Mouse (Mus musculus): ENCODE data around the gene Myoz1.

Gene Myoz1

DNA sequence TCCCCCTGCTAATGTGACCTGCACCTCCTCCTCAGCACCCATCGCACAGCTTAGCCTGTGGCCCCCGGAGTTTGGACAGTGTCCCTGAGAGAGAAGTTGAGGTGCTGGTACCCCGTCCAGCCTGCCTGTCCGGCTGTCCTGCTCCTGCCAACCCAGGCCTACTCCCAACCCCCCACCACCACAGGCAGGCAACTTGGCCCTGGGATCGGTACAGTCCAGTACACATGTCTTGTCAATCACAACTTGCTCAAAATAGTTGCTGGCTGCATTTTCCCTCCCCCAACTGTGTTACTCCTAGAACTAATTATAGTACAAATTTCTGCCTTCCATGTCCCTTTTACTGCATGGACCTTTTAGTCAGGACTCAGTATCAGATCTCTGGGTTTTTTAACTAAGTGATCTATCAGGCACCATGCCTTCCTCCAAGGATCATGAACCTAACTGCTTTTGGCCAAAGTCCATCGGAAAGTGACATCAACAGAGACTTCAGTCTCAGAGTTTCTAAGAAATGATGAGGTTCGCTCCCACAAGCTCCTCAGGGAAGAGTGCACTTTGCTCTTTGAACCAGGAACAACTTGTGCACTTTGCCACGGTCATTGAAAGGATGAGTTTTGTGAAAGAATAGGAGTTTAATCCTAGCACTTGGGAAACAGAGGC, 11.9 kb upstream of the Myoz1 start, which contains the start of gene Synpo2l:
Gene Synpo2l, minus strand, starts transcription at position 201 of the 657 bp plus-strand sequence.
- no peak for DNase-seq

DNA sequence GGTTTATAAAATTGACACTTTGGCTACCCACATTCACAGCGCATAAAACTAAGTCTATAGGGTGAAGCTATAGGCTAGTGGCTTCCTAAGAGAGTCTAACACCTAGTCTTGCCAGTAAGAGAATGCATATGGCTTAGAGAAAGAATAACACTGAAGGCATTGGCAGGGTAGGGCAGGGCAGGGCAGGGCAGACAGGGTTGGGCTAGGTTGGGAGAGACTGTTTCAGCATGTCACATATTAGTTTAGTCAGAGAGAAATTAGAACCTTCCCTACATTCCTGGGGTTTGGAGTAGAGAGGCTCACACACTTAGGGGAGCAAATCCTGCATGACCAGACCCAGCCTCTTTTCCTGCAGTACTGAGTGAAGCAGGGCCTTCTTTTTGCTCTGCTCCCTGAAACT, 11.1 kb upstream of the Myoz1 start:
- no peak for DNase-seq

DNA sequence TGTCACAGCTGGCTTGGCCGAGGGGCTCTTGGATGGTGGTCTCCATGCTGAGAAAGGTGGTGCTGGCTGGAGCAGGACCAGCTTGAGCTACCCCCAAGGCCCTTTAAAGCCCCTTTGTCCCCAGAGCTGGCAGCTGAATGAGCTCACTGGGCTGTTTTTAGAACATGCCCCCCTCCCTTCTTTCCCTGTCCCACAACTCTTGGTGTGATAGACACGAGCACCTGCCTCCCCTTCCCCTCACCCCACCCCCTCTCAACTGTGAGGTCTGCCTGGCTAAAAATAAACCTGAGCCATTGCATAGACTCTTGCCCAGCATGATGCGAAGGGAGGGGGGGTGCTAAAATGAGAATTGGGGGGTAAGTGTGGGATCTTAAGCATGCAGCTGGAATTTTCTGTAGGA, 8.1 kb upstream of the Myoz1 start:
- DNase-seq, result no peak

DNA sequence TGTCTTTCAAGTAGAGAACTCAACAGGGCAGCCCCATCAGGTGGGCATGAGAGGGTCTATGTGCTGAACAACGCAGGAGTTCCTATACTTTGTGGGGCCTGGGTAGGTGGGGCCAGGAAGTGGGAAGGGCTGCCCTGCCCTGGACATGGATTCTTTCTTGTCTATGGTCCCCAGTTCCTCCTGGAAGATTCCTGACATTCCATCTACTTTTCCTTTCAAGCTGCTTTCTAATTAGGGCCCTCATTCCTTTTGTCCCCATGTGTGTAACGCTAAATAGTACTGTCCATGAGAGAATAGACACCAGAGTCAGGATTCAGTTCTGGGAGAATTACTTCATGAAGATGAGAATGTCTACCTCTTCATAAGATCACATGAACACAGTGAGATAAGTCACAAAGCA, 7.3 kb upstream of the Myoz1 start:
- DNase-seq, result no peak

DNA sequence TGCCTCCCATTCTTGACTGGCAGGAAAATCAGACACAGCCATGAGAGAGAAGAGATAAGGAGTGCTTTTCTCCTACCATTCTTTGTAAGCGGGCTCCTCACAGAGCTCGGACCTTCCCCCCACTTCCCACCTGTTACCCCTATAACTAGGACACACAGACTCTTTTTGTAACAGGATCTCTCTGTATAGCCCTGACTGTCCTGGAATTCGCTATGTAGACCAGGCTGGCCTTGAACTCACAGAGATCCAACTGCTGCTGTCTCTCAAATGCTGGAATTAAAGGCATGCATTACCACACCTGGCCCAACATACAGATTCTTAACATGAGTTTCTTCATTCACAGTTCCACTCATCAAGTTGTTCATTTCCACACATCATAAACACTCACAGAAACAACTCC, 6.4 kb upstream of the Myoz1 start:
- DNase-seq, result no peak

DNA sequence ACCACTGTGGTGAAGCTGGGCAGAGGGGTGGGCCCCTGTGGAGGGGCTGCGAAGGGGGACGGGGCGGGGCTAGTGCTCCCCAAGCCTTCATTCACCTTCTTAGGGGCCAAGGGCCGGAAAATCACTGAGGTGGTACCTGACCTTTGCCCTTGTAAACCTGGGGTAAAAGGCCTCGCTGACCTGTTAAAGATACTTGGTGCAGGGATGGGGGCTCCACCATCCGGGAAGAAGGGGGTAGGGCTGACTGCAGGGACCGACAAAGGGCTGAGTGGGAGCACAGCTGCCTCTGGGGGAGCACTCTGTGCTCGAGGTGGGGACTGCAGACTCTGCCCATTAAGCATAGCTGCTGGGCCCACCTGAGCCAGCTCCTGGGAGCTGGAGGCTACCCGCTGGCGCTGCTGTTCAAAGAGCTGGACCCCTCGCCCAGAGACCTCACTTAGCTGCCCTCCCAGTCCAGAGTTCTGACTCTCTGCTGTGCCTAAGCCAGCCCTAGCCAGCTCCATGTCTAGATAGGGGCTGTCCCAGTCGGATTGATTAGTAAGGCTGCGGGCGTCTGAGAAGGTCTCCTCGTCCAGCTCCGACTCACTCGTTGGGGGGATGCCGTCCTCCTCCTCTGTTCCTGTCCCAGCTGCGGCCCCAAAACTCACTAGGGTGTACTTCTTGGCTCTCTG, 5.5 kb upstream of the Myoz1 start:
- peak in 1 of 2 experiments; percentile 20 for DNase-seq

DNA sequence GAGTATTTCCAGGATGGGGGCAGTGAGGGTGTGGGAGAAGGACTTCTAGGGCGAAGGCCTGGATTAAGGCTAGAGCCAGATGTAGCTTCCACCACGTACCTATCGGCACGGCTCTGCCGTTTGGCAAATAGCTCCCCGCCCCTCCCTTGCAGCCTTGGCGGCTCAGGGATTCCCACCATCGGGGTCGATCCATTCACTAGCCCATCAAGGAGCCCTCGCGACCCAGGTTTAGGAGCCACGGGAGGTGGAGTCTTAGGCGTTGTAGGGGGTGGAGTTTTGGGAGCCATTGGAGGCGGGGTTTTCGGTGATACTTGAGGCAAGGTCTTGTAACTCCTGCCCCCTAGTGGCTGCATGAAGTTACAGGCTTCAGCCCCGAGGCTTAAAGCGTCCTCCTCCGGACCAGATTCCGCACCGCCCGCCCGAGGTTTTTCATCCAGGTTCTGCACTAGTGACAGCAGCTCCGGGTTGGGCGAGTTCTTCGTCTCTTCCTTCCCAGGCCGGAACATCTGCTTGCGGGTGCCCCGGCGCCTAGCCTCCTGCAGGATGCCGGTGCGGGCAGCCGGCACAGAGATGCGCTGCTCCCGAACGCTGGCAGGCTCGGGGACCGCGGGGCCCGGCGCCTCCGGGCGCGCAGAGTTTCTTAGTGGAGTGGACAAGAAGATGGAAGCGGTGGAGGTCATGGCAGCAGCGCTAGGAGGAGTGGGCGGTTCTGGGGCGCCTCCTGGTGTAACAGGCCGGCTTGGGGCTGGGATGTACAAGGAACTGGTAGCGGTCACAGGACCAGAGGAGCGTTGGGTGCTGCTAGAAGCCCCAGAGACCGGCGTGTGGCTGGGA, 4.7 kb upstream of the Myoz1 start:
- DNase-seq, result peak; percentile 79 to 88

DNA sequence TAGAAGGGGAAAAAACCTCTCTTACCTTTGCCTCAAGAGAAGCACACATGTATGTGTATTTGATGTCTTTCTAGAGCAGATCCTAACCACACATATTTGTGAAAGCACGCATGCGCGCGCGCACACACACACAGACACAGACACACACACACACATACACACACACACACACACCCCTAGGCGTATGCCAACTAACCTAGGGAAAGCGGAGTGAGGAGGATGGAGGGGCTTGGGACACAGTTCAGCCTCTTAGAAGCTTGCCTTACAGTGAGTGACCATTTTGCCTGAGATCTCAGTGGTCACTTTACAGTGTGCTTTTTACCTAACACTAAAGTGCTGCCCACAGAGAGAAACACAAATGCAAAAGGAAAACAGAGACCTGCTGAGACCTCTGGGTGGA, 3.3 kb upstream of the Myoz1 start:
- no peak for DNase-seq

DNA sequence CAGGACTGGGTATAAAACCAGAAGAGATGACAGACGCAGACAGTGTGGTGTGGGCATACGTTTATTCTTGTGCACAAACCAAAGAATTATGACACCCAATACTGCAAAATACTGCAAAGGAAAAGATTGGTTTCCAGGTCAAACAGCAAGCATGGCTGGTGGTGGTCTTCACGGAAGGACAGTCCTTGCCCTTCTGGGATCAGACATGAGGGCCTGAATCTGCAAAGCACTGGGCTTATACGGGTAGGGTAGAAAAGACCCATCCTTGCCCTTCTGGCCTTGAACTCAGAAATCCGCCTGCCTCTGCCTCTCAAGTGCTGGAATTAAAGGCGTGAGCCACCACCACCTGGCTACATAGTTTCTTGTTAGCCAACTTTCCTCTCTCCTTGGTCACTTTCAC, 2.6 kb upstream of the Myoz1 start:
- DNase-seq, result no peak

DNA sequence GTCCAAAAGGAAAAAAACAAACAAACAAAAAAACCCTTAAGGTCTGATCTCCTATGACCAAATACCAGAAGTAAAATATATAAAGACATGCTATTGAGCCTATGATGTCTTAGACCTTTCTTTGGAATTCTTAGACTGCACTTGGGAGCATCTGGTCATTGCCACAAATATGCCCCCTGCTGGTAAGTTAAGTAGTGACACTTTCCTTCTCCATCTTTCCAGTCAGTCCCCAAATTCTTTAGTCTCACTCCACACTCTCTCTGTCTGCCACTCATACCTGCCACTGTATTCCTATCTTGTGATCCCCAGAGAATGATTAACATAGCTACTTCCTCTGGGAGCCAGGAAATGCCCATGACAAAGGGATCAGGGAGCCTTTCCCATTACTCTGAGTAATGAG, 2.0 kb upstream of the Myoz1 start:
- no peak for DNase-seq

DNA sequence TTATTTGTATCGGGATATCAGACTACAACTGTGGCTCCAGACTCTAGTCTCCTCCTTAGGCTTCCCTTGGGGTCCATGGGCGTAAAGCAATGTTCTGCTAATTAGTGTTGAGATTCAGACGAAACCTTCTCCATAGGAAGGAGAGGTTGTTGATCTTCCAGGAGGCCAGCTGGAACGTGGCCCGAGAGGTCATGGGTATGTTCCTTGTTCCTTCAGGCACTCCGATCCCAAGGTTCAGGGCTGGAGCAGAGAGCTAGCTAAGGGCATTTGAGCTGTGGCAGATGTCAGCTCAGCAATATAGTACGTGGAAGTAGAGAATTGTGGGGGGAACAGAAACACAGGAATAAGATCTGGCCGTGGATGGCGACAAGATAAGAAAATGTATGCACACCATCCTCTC, 609 bp downstream of the Myoz1 start:
- no peak for DNase-seq

DNA sequence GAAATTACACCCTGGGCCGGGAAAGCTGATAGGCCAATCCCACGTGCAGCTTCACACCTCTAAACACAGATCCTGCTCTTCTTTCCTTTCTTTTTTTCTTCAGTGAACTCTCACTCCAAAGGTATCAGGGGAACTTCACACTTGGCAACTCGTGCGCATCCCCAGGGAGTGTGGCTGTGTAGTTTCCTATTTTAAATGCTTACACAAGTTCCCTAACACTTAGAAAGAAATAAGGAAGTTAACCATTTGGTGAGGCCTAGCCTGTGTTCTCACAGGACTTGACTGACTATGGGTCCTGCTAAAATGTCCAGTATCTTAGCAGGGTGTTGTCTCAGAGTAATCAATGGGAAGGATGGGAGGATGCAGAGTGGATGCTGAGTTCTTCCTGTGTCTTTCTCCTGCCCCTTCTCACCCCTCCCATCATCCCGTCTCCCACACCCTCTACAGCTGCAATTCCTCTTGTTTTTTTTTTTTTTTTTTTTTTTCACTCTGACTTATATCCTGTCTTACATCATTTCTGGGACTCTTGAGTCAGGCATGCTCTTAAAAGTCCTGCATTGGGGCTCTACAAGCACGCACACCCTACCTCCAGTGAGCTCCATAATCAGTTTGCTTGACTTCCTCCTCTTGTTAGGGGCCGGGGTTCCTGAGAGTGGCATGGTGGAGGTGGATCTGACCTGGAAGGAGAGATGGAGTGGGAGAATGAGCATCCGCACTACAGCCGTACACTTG, 1.5 kb downstream of the Myoz1 start:
- no peak for DNase-seq

DNA sequence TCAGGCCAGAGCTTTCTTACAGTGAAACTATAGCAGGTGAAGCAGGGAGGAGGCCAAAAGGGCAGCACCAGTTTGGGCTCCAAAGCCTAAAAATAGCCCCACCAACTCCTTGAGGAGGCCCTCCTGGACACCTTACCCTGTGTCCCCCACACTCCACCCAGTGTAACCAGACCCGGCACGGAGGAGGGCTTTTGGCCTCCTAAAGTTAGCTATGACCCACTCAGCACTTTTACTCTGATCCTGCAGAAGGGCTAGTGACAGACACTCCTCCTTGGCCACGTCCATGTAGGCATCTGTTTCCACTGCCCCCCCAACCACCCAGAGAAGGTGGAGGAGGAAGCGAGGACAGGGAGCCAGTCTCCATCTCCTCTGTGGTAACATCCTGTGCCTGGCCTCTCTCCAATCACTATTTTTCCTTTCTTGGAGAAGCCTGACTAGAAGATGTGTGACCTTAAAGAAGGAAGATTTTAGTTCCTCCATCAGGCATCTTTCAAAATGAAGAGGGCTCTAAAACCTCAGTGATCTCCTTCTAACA, 4.6 kb downstream of the Myoz1 start:
- no peak for DNase-seq

DNA sequence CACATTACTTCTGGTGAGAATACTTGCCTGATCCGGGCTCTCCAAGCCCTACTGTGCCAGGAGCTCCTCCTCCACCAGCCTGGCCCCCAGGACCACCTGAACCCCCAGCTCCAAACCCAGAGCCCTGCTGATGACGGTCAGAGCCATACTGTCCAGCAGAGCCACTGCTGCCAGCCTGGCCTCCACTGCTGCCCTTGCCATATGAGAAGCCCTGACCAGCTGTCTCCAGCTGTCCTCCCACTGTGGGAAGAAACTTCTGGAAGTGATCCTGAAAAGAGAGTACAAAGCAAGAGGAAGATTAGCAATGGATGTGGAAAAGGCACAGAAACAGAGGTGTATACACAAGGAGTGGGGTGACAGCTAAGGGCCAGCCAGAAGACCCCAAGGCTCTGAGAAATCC, 5.3 kb downstream of the Myoz1 start:
- DNase-seq, result no peak

DNA sequence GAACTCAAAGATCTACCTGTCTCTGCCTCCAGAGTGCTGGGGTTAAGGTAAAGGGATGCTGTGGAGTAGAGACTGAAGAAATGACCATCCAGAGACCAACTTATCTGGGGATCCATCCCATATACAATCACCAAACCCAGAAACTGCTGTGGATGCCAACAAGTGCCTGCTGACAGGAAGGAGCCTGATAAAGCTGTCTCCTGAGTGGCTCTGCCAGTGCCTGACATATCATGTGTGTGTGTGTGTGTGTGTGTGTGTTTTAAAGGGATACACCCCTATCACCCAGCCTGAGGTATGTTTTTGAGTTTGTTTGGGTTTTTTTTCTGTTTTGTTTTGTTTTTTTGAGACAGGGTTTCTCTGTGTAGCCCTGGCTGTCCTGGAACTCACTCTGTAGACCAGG, 10.0 kb downstream of the Myoz1 start:
- DNase-seq, result no peak

DNA sequence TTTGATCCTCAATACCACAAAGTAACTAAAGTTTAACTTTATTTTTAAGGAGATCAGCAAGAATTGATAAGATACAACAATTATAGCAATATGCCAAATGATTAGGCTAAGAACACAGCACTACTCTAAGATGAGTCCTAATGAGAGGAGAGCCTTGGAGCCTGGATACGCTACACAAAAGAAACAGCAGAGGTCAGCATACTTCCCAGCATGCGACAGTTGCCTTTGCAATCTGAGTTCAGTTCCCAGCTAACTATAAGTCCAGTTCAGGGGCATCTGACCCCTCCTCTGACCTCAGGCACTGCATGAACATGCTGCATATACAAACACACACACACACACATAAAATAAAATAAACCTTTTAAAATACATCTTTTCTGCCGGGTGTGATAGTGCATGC, 10.8 kb downstream of the Myoz1 start:
- no peak for DNase-seq

DNA sequence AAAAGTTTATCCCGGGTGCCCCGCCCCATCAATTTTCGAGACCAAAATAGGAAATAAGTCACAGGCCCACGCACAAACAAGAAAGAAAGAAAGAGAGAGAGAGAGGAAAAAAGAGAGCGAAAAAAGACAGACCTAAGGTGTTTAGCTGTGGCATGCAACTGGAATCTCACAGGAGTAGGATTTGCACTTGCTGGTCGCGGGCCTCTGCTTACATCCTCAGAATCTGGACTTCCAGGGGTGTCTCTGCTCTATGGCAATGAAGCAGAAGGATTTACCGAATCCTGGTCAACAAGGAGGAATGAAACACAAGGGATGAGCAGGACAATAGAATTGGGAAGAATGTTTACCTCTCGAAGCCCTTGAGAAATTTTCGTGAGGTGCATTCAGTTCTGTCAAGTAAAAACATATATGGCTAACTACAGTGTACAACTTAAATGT, 14.9 kb downstream of the Myoz1 start:
- no peak for DNase-seq

DNA sequence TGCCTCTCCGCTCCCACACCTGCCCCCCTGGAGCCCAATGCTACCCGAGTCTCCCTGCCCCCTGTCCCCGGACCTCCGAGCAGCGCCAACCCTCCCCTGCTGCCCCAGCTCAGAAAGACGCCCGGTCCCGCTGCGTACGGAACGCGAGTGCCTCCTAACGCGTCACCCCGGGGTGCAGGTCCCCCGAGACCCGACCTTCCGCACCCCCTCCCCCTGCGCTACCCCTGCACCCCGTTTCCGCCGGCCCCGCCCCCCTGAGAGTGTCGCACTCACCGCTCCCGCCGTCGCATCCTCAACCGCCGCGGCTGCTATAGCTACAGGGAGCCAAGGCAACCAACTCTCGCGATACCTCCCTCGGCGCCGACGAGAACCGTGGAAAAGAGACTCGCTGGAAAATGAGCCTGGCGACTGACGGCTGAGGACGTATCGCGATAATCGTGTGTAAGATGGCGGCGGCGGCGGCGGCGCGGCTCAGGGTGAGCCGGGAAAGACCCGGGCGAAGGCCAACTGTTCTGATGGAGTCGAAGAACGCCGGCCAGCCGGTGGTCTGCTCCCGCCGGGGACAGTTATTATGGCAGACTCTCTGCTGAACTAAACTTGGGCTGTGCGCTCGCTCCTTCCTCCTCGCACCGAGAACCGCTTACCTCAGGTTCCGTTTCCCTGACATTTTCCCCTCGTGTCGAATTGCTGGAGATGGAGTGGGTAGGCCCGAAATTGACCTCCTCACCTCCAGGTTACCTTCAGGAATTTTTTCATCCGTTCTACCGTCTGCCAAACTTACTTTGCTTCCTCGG, 15.5 kb downstream of the Myoz1 start, which contains the start of gene Usp54:
Gene Usp54, minus strand, starts transcription at position 420 of the 794 bp plus-strand sequence.
- DNase-seq, result peak; percentile 98 to 99

DNA sequence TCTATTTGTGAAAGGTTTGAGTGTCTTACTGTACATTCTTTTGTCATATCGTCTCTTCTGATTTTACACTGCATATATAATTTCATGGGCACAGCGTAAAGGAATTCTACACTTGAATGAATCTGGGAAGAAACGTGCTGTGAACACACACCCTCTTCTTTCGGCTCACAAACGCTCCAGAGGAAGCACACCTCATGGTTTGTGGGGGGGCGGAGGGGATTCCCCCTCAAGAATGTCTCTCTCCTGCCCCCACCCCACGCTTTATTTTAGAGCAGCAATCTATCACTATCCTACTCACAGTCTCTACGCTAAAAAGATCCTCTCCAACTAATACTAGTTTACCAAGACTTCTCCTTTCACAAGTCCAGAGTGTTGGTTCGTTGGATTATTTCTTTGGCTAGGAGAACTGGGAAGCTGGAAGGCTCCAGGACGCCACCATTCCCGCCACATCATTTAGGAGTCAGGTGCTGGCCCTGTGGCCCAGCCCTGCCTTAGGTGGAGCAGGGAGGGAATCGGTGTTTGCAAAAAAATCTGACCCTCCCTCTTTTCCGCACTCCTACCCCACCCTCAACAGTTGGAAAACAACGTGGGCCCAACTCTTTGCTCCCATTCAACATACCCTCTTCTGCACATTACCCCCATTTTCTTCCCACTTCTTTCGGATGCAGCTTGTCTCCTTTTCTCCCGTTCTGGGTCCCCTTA, 16.3 kb downstream of the Myoz1 start:
- peak; percentile 48 to 58 for DNase-seq

DNA sequence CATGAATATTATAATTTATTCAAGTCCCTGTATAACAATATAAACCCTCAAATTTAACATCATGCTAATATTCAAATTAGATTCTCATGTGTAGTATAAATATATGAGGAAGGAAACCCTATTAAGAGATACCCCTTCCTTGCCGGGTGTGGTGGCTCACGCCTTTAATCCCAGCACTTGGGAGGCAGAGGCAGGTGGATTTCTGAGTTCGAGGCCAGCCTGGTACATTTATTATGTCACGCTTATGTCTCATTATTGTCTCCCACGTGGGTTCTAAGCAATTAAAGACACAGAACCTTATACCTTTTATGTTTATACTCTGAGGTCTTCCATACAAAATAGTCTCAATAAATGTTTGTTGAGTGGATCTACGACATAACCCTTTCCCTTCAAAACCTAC, 17.6 kb downstream of the Myoz1 start:
- DNase-seq, result no peak
